Comparison of ENCODE assay signal across 8 mouse cellular contexts in genomic region chr3:98042301-98042700, GRCm38 (mm10). TPM values are rescaled to one million over a fixed set of nuclear protein-coding genes. Genes with fewer than 3 reads are reported as not detected.
A peak's percentile ranks its signal among the peaks of the same experiment; 100 is the strongest.
DNase-seq lines count a peak whose midpoint lies in the region; ATAC-seq and TF ChIP-seq lines count a peak whose summit lies in the region.

No protein-coding gene starts in this region.

- no peak for ATAC-seq in liver, embryonic 13.5 days (ENCODE audit: low read depth)
- ATAC-seq in embryonic facial prominence, embryonic 11.5 days (replicated peaks; ENCODE audit: insufficient number of reproducible peaks, low FRiP score, low TSS enrichment, low read depth), result no peak
- ATAC-seq in megakaryocyte-erythroid progenitor cell, adult 5-6 weeks (replicated peaks; ENCODE audit: low FRiP score, low TSS enrichment, poor library complexity, severe bottlenecking), result no peak
- ATAC-seq in erythroblast, adult 5-6 weeks (replicated peaks; ENCODE audit: low FRiP score, poor library complexity, severe bottlenecking), result no peak

- H3K9me3 ChIP-seq in liver, embryonic 13.5 days (replicated peaks), result no peaks in the 10 kb centered on the region
- H3K9me3 ChIP-seq in embryonic facial prominence, embryonic 11.5 days (replicated peaks; ENCODE audit: control insufficient read depth, low read length), result no peaks in the 10 kb centered on the region
- H3K9me3 ChIP-seq in hindbrain, embryonic 10.5 days, result no peaks in the 10 kb centered on the region

- no peaks in the 10 kb centered on the region for H3K36me3 ChIP-seq in liver, embryonic 13.5 days
- H3K36me3 ChIP-seq in embryonic facial prominence, embryonic 11.5 days (replicated peaks; ENCODE audit: control insufficient read depth, insufficient read depth, low read depth, low read length), result no peaks in the 10 kb centered on the region
- H3K36me3 ChIP-seq in hindbrain, embryonic 10.5 days, result 0 out of 2 replicates have a peak, but pooled peaks cover 8% of the 10 kb centered on the region
- H3K36me3 ChIP-seq in myocyte (ENCODE audit: control insufficient read depth, insufficient read depth), result no peaks in the 10 kb centered on the region

- H3K27ac ChIP-seq in liver, embryonic 13.5 days, result peak overlapping the region; percentile 20; the same call in 1 of the 2 replicates
- peak overlapping the region; percentile 42 for H3K27ac ChIP-seq in embryonic facial prominence, embryonic 11.5 days (replicated peaks; ENCODE audit: low read depth, low read length)
- H3K27ac ChIP-seq in hindbrain, embryonic 10.5 days, result peak overlapping the region; percentile 83
- no peak overlapping the region for H3K27ac ChIP-seq in cerebellum, adult 2 months (ENCODE audit: insufficient read depth, low read length)

- H3K4me1 ChIP-seq in liver, embryonic 13.5 days (replicated peaks), result peaks cover 61% of the 10 kb centered on the region
- H3K4me1 ChIP-seq in embryonic facial prominence, embryonic 11.5 days (ENCODE audit: control insufficient read depth, insufficient read depth, low read length), result peaks cover 8% of the 10 kb centered on the region
- peaks cover 72% of the 10 kb centered on the region for H3K4me1 ChIP-seq in hindbrain, embryonic 10.5 days (replicated peaks)
- H3K4me1 ChIP-seq in cerebellum, adult 2 months (ENCODE audit: control insufficient read depth, insufficient read depth, low read length), result peaks cover 7% of the 10 kb centered on the region; the same call in 1 of the 2 replicates

- H3K27me3 ChIP-seq in liver, embryonic 13.5 days, result no peaks in the 10 kb centered on the region
- H3K27me3 ChIP-seq in embryonic facial prominence, embryonic 11.5 days (ENCODE audit: control insufficient read depth, insufficient read depth, low read length), result no peaks in the 10 kb centered on the region
- no peaks in the 10 kb centered on the region for H3K27me3 ChIP-seq in hindbrain, embryonic 10.5 days (ENCODE audit: insufficient read depth, poor library complexity, severe bottlenecking)
- no peaks in the 10 kb centered on the region for H3K27me3 ChIP-seq in myocyte (ENCODE audit: control insufficient read depth, insufficient read depth, insufficient read length)
- no peaks in the 10 kb centered on the region for H3K27me3 ChIP-seq in cerebellum, adult 2 months (ENCODE audit: control insufficient read depth, insufficient read depth, low read length)

- H3ac ChIP-seq in myocyte (ENCODE audit: control insufficient read depth, insufficient read length), result no peak overlapping the region

- no peak for DNase-seq in liver, embryonic 13.5 days
- no peak for DNase-seq in liver
- DNase-seq in embryonic facial prominence, embryonic 11.5 days (ENCODE audit: low spot score), result no peak
- DNase-seq in hindbrain, embryonic 10.5 days (ENCODE audit: low spot score), result no peak
- DNase-seq in cerebellum, adult 2 months, result no peak

- peaks cover 91% of the 10 kb centered on the region for H3K79me2 ChIP-seq in myocyte (ENCODE audit: control insufficient read depth, insufficient read depth)

- no peak overlapping the region for H3K9ac ChIP-seq in liver, embryonic 13.5 days
- no peak overlapping the region; the same call in 1 of the 2 replicates for H3K9ac ChIP-seq in embryonic facial prominence, embryonic 11.5 days (replicated peaks; ENCODE audit: low read length)

- H3K4me2 ChIP-seq in liver, embryonic 13.5 days, result no peak overlapping the region
- H3K4me2 ChIP-seq in embryonic facial prominence, embryonic 11.5 days (ENCODE audit: low read depth, low read length), result no peak overlapping the region
- H3K4me2 ChIP-seq in myocyte (ENCODE audit: low read depth), result peak overlapping the region; percentile 92

- WGBS in liver, embryonic 13.5 days (ENCODE audit: insufficient replicate concordance), result 72% methylated on average over 6 of the region's 6 CpGs
- WGBS in embryonic facial prominence, embryonic 11.5 days, result 44% methylated on average over 6 of the region's 6 CpGs
- 63% methylated on average over 6 of the region's 6 CpGs for WGBS in hindbrain, embryonic 10.5 days
- WGBS in cerebellum, adult 2 months, result 65% methylated on average over 6 of the region's 6 CpGs

- no peak for TF ChIP-seq CTCF in cerebellum, adult 2 months (IDR thresholded peaks at IDR 0.05; ENCODE audit: borderline replicate concordance, insufficient read depth, low read depth, low read length)

- TF ChIP-seq POLR2A in myocyte (IDR thresholded peaks at IDR 0.05; ENCODE audit: insufficient read length, low read depth), result no peak
- no peak for TF ChIP-seq POLR2A in cerebellum, adult 2 months (IDR thresholded peaks at IDR 0.05; ENCODE audit: borderline replicate concordance, insufficient read depth, low read length)

- no peak overlapping the region for H3K4me3 ChIP-seq in liver, embryonic 13.5 days (replicated peaks)
- no peak overlapping the region for H3K4me3 ChIP-seq in embryonic facial prominence, embryonic 11.5 days (ENCODE audit: low read depth, low read length)
- H3K4me3 ChIP-seq in hindbrain, embryonic 10.5 days, result 0 out of 2 replicates have a peak overlapping the region, but pooled peaks have one; percentile 25
- H3K4me3 ChIP-seq in myocyte, result peak overlapping the region; percentile 10
- no peak overlapping the region for H3K4me3 ChIP-seq in cerebellum, adult 2 months (replicated peaks; ENCODE audit: insufficient read depth, low read depth, low read length)

TF ChIP-seq in myocyte, 11 proteins besides CTCF, POLR2A, EP300 and RAD21:
- TF ChIP-seq MYOG (IDR thresholded peaks at IDR 0.05; ENCODE audit: control insufficient read depth in 1 of 3, insufficient read depth in 1 of 3, insufficient read length in 2 of 3, low read depth in 2 of 3) (no peak), MYOD1 (IDR thresholded peaks at IDR 0.05; ENCODE audit: control insufficient read depth in 1 of 3, insufficient read length in 2 of 3, low read depth in 2 of 3) (peak in 1 of 3 experiments; percentile 7)
TF ChIP-seq in myocyte: peak in this region for 1.

RNA-seq across cellular contexts. Expression of gene Notch2, which starts 29.0 kb away (rescaled TPM):
- 4.8 and 5.7 TPM in 2 replicates for polyA plus RNA-seq in liver, embryonic 13.5 days (2015; fragmentation: Nextera tagmentation; extraction: Ambion mirVana)
- polyA plus RNA-seq in embryonic facial prominence, embryonic 11.5 days (2014; fragmentation: Nextera tagmentation; extraction: Ambion mirVana), result 27.8 and 28.8 TPM in 2 replicates
- polyA plus RNA-seq in hindbrain, embryonic 10.5 days (2016; fragmentation: Nextera tagmentation; extraction: Ambion mirVana), result 15.6 and 18.0 TPM in 2 replicates
- polyA plus RNA-seq in myocyte (2012; fragmentation: generic; extraction: Trizol), result 15.1 TPM
- polyA plus RNA-seq in cerebellum, adult 2 months (2012; rRNA removed), result 5.1 and 6.0 TPM in 2 replicates
- 36.0 and 55.9 TPM in 2 replicates for total RNA-seq in megakaryocyte-erythroid progenitor cell, adult 5-6 weeks (2014; fragmentation: Nextera tagmentation)
- 33.4 TPM in 2 replicates for total RNA-seq in megakaryocyte-erythroid progenitor cell, adult 5-6 weeks (2017)
- 11.1 and 14.4 TPM in 2 replicates for total RNA-seq in erythroblast, adult 5-6 weeks (2015; ENCODE audit: low replicate concordance)
- 11.2 and 11.5 TPM in 2 replicates for total RNA-seq in erythroblast, adult 5-6 weeks (2017; ENCODE audit: low replicate concordance)

Comparison
In these comparisons a context has a peak if more than half of its experiments do, and no peak if none do; other contexts are left out.
1. H3K4me3 ChIP-seq: peak in hindbrain, embryonic 10.5 days (single experiment) and myocyte (single experiment); none in liver, embryonic 13.5 days (single experiment), embryonic facial prominence, embryonic 11.5 days (single experiment) and cerebellum, adult 2 months (single experiment).